Mouse (Mus musculus) bone marrow, adult 2 months (tissue): Measurements from ENCODE around the gene Scgb1a1.

ENCODE experiments used
- CTCF ChIP-seq: fragments of 200-500 bp; IDR thresholded peaks from 2 replicates; pipeline ENCODE4 v1.5.1; 2011; ENCODE audit warnings: low read length, control low read depth; ENCODE audit not compliant: control insufficient read depth, insufficient read depth
- POLR2A ChIP-seq: fragments of 200-500 bp; IDR thresholded peaks from 2 replicates; pipeline ENCODE4 v1.6.1; 2011; ENCODE audit warnings: low read depth, mild to moderate bottlenecking, control low read depth, low read length, borderline replicate concordance; ENCODE audit not compliant: control insufficient read depth

DNA sequence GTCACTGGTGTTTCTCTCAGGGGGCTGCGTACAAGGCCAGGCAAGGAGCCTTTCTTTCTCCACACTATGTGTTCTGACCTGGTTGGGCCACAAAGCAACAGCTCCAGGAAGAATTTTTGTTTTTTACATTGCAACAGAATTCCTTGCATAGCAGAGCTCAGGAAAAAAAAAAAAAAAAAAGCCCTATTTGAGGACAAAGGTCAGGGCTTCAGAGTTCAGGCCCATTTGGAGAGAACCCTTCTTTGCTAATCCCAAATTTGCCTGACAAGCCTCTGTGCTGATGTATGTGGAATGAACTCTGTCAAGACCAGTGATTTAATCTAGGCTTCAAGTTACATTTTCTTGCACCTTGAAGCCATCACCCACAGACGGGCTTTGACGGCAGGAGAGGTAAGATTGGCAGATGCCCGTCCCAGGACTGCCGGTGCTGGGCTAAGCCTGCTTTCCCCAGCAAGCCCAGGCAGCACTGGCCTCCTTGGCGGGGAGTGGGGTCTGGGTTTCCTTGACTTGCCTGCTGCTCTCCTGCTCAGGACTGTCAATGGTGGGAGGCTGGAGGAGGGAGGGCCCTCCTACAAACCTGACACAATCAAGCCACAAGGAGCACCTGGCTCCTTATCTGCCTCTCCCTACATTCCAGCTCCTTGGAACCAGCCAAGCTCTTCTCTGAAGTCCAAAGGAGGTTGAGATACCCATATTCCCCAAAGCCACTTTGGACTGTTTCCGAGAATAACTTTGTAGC lies 40.4 kb downstream of the Scgb1a1 start:
- TF ChIP-seq POLR2A (no peak), CTCF (no peak)
